Mouse (Mus musculus) ES-CJ7 (cell line): ENCODE results near the gene Map3k6.

Experiments
- DNase-seq: peaks from one replicate; pipeline ENCODE4 v3.0.0; 2011; ENCODE audit warnings: low read depth, low spot score

Map3k6 gene

GRCm38 (mm10) chr4:133213661-133214060, 27.0 kb upstream of the Map3k6 start:
- no peak for DNase-seq

DNA sequence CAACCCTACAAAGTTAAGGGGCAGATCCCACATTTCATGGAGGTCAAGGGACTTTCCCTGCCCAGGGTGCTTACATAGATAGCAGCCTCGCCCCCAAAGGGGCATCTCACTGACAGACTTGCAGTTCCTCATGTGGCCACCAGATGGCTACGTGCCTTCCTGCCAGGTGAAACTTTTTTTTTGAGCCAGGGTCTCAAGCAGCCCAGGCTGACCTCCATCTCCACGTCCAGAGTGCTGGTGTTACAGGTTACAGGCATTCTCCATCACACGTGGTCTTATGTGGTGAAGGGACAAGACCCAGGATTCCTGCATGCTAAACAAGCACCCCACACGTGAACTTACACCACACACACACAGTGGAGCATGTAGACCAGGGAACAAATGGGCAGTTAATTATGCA, 23.0 kb upstream of the Map3k6 start:
- DNase-seq, result peak; percentile 78

DNA sequence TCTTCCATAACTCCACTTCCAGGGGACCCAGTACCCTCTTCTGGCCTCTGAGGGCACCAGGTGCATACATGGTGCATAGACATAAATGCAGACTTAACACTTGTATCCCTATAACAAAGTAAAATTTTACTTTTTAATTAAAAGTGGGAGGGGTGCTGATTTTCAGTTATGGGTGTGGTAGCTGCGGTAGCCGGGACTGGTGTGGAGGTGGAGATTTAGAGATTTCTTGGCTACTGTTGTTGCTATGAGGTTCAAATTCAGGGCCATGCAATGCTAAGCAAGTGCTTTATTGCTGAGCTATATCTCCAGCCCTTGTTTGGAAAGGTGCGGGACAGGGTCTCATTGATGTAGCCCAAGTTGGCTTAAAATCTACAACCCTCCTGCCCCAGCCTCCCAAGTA, 21.9 kb upstream of the Map3k6 start:
- no peak for DNase-seq

DNA sequence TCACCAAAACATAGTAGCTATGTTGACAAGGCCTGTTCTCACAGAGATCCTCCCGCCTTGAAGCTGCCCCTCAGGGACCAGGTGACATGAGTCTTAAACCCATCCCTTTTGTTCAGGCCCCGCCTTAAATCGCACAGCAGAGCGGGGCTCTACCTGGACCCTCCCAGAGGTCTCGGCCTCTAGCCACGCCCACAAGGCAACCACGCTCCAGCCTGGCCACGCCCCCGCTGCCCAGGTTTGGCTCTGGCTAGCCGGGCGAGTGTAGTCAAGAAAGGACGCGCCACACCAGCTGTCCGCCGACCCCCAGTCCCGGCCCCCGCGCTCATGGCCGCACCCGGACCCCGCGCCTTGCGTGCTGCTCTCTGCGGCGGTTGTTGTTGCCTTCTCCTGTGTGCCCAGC, 20.0 kb upstream of the Map3k6 start:
- peak; percentile 82 for DNase-seq

- no peak for DNase-seq
Measured at GRCm38 (mm10) chr4:133221701-133222100, 18.9 kb upstream of the Map3k6 start.

- DNase-seq, result no peak
Measured at GRCm38 (mm10) chr4:133223875-133224274, 16.7 kb upstream of the Map3k6 start.

DNA sequence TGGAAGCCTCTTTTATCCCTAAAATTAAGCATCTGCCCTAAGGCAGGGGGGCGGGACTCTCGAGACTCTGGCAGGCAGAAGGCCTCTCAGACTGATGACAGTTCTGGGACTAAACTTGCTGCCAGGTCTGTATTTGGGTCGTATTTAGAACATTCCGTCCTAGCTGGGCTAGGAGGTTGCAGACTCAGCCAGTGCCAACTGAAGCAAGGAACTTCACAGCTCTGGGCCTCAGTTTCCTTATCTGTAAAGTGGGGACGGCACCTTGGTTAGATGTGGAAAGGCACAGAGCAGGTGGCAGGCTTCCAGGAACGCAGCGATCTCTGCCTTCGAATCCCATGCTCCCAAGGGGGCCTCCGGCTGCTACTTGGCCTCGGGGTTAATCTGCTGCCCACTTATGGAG, 14.5 kb upstream of the Map3k6 start:
- no peak for DNase-seq

DNA sequence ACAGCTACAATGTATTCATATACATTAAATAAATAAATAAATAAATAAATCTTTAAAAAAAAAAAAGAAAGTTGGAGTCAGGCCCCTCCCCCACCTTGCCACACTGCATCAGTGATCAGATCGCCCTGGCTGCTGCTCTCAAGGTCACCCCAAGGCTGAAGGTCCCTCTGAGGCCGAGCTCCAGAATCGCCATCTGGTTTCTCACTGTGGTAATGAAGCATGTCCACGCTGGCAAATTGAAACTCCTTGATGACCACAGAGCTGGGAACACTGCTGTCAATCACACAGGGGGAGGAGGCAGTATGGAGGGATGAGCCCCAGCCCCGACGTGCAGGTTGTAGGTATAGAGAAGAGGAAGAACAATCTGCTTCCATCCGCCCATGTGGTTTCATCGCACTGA, 13.0 kb upstream of the Map3k6 start:
- peak; percentile 40 for DNase-seq

- no peak for DNase-seq
Measured at GRCm38 (mm10) chr4:133229582-133229981, 11.0 kb upstream of the Map3k6 start.

DNA sequence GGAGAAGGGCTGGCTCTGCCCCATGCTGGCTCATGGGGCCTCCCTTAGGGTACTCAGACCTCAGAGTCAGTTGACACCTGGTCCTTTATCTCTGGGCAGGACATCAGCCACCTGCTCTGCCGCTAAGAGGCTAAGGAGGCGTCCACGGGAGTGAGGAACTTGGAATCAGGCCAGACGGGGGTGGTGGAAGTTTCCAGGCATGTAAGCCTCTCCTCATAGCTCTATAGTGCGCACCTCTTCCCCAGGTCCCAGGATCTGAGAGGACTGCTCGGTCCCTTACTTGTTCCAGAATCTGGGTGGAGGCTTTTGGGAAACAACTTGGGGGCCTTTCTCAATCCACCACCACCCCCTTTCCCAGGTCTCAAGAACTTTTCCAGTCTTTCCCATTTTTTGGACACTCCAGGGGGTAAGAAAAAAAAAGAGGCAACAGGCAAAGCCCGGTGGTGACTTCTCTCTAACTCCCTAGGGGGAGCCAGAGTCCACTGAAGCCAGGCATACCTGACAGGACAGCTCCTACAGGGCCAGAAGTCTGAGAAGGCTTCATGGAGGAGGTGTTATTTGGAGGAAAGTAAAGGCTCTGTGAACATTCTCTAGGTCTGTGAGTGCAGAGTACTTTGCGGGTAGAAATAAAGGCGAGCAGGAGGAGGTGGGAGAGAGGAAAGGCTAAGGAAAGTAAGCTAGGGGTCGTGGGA, 7.2 kb upstream of the Map3k6 start:
- DNase-seq, result peak; percentile 80

GRCm38 (mm10) chr4:133234771-133235170, 5.8 kb upstream of the Map3k6 start:
- DNase-seq, result no peak

DNA sequence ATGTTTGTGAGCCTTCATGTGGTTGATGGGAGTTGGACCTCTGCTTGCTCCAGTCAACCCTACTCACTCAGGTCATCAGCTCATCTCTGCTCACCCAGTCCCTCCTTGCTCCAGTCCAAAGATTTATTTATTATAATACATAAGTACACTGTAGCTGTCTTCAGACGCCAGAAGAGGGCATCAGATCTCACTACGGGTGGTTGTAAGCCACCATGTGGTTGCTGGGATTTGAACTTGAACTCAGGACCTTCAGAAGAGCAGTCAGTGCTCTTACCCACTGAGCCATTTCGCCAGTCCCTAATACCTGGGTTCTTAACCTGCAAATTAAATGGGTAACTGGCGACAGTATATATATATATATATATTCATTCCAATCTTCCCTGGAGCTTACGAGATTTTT, 5.2 kb upstream of the Map3k6 start:
- no peak for DNase-seq

DNA sequence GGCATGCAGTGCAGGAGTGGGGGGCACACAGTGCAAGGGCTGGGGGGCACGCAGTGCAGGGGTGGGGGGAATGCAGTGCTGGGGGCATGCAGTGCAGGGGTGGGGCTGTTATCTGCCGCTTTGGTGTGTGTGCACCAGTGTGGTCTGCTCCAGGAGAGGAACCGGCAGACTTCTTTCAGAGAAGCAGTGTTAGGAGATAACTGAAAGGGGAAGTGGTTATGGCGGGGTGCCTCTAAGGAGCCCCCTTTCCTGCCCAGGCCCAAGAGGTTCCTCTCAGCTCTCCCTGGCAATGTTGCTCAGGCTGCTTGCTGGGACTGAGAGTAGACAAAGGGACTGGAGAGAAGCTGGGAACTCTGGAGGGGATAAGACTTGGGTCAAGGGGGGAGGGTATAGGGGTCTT, 2.7 kb upstream of the Map3k6 start:
- no peak for DNase-seq

- peak; percentile 78 for DNase-seq
Measured at GRCm38 (mm10) chr4:133240934-133241908, 603 bp downstream of the Map3k6 start.

DNA sequence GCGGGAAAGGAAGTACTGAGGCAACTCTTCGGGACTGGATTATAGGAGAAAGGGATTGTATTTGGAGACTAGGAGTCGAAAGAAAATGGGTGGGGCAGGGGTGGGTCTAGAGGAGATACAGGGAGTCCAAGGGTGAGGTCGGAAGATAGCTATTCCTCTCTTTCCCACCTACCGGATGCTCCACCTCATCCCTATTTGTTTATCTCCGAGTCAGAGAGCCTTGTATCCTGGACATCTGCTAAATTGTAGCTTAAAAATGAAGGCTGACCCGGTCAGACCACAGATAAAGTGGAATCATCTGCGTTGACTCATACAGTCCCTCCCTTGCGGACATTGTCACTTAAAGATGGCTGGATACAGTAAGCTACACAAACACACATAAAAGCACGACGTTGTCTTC, 1.3 kb downstream of the Map3k6 start:
- DNase-seq, result no peak

DNA sequence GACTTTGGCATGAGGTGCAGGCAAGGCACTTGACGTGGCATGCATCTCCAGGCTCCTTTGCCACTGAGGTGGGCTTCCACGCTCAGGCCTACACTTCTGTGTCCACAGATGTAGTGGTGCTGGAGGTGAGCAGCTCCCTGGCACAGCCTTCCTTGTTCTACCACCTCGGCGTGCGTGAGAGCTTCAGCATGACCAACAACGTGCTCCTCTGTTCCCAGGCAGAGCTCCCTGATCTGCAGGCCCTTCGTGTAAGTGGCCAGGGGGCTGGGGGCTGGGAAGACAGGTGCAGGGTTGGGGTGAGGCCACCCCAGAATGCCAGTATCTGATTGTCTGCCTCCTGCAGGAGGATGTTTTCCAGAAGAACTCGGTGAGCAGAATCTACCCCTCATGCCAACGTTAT, 2.1 kb downstream of the Map3k6 start:
- no peak for DNase-seq

DNA sequence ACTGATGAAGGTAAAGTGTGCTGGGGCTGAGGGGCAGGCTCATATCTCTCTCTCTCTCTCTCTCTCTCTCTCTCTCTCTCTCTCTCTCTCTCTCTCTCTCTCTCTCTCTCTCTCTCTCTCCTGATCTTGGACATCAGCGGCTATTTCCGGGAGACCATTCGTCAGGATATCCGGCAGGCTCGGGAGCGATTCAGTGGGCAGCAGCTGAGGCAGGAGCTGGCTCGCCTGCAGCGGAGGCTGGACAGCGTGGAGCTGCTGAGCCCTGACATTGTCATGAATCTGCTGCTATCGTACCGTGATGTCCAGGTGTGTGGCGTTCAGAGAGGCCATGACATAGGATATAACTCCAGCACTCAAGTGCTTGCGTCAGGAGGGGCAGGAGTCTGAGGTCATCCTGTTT, 2.9 kb downstream of the Map3k6 start:
- no peak for DNase-seq

DNA sequence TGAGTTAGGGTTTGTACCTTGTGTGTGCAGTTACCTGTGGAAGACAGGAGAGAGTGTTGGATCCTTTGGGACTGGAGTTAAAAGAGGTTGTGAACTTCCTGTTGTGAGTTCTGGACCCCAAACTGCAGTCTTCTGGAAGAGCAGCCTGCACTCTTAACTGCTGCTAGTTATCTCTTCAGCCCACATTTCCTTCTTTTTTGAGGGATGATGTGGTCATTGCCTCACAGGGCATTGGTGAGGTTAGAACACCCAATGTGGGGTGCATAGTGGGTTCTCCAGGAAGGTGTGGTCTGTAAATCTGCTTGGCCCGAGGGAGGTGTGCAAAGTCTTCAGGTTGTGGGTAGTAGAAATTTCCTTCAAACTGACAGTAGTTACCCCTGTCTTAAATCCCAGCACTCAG, 3.7 kb downstream of the Map3k6 start:
- no peak for DNase-seq

GRCm38 (mm10) chr4:133247072-133247471, 6.5 kb downstream of the Map3k6 start:
- no peak for DNase-seq

DNA sequence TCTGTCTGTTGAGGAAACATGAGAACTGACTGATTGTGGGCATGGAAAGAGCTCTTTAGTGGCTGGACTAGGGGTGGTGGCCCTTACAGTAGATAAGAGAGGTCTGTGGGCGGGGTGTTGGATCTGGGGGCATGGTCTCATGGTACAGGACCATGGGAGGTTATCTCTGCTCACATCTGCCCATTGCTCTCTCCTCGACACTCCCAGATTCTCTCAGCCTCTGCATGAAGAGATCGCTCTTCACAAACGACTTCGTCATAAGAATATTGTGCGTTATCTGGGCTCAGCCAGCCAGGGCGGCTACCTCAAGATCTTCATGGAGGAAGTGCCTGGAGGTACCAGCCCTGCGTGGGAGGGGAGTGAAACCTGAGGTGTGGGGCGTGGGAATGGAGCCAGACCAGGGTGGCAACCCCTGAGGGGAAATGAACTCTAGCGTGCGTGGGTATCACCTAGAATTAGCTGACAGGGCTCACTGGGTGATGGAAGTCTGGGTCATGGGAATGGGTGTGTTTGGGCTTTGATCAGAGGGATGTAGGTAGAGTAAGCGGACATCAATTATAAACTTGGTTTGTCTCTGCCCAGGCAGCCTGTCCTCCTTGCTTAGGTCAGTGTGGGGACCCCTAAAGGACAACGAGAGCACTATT, 7.3 kb downstream of the Map3k6 start:
- no peak for DNase-seq

GRCm38 (mm10) chr4:133250609-133251008, 10.0 kb downstream of the Map3k6 start:
- peak; percentile 79 for DNase-seq

- DNase-seq, result peak; percentile 41
Measured at GRCm38 (mm10) chr4:133251214-133251613, 10.6 kb downstream of the Map3k6 start.
